Mouse (Mus musculus): Measurements from ENCODE around the gene Fam207a. TPM values are rescaled to one million over a fixed set of nuclear protein-coding genes. Genes with fewer than 3 reads are reported as not detected.

Gene Fam207a
- total RNA-seq, 2 experiments from 2014 or later = 9.9 to 10.4 TPM

- no peak for DNase-seq
Observed at GRCm38 (mm10) chr10:77502967-77503922, 12.3 kb downstream of the Fam207a start.

GRCm38 (mm10) chr10:77500636-77501035, 14.9 kb downstream of the Fam207a start:
- DNase-seq = no peak

GRCm38 (mm10) chr10:77498254-77498653, 17.3 kb downstream of the Fam207a start:
- DNase-seq = no peak

- no peak for DNase-seq
Observed at GRCm38 (mm10) chr10:77497185-77497584, 18.4 kb downstream of the Fam207a start.

GRCm38 (mm10) chr10:77492885-77493284, 22.7 kb downstream of the Fam207a start:
- no peak for DNase-seq

- DNase-seq = no peak
Observed at GRCm38 (mm10) chr10:77491585-77491984, 24.0 kb downstream of the Fam207a start.

- no peak for DNase-seq
Observed at GRCm38 (mm10) chr10:77488168-77488567, 27.4 kb downstream of the Fam207a start.

- DNase-seq = no peak
Observed at GRCm38 (mm10) chr10:77485786-77486185, 29.8 kb downstream of the Fam207a start.

- DNase-seq = peak; percentile 49
Observed at GRCm38 (mm10) chr10:77484205-77484935, 31.2 kb downstream of the Fam207a start.

- DNase-seq = no peak
Observed at GRCm38 (mm10) chr10:77481814-77482213, 33.8 kb downstream of the Fam207a start.

- no peak for DNase-seq
Observed at GRCm38 (mm10) chr10:77479972-77480371, 35.6 kb downstream of the Fam207a start.

GRCm38 (mm10) chr10:77476907-77477306, 38.7 kb downstream of the Fam207a start:
- DNase-seq = no peak

GRCm38 (mm10) chr10:77472188-77472587, 43.4 kb downstream of the Fam207a start:
- no peak for DNase-seq

- no peak for DNase-seq
Observed at GRCm38 (mm10) chr10:77471512-77471911, 44.1 kb downstream of the Fam207a start.

- DNase-seq = peak; percentile 69
Observed at GRCm38 (mm10) chr10:77470763-77471162, 44.8 kb downstream of the Fam207a start.

GRCm38 (mm10) chr10:77468675-77469074, 46.9 kb downstream of the Fam207a start:
- DNase-seq = no peak

- no peak for DNase-seq
Observed at GRCm38 (mm10) chr10:77467407-77467806, 48.2 kb downstream of the Fam207a start.

GRCm38 (mm10) chr10:77465902-77466301, 49.7 kb downstream of the Fam207a start:
- no peak for DNase-seq

GRCm38 (mm10) chr10:77464181-77464936, 51.2 kb downstream of the Fam207a start:
- DNase-seq = peak; percentile 54

- no peak for DNase-seq
Observed at GRCm38 (mm10) chr10:77461161-77461560, 54.4 kb downstream of the Fam207a start.

GRCm38 (mm10) chr10:77457701-77458100, 57.9 kb downstream of the Fam207a start:
- no peak for DNase-seq

GRCm38 (mm10) chr10:77456507-77456906, 59.1 kb downstream of the Fam207a start:
- no peak for DNase-seq

Data from gastrocnemius, postnatal 10 days (tissue).